Mouse (Mus musculus) cerebellum, adult 2 months (tissue): ENCODE measurements around the gene Rragc.

Experiments
- CTCF ChIP-seq: fragments of 200-500 bp; IDR thresholded peaks from 2 replicates; pipeline ENCODE4 v1.5.1; 2011; ENCODE audit warnings: low read depth, mild to moderate bottlenecking, control low read depth, low read length, moderate library complexity, borderline replicate concordance; ENCODE audit not compliant: insufficient read depth
- POLR2A ChIP-seq: fragments of 200-500 bp; IDR thresholded peaks from 2 replicates; pipeline ENCODE4 v1.6.1; 2011; ENCODE audit warnings: low read length, control low read depth, borderline replicate concordance; ENCODE audit not compliant: insufficient read depth

GRCm38 (mm10) chr4:123898696-123899095 is 18.6 kb upstream of the Rragc start:
- TF ChIP-seq CTCF (peak; percentile 69; the same call in 1 of the 2 replicates), POLR2A (no peak)
